Mouse (Mus musculus) kidney, embryonic 16.5 days (tissue): ENCODE measurements around the gene Inhbe. TPM values are rescaled to one million over a fixed set of nuclear protein-coding genes. Genes with fewer than 3 reads are reported as not detected.

Experiments
- ATAC-seq: fragments of 200-750 bp; cut with Nextera tagmentation; 2 replicates; pipeline ENCODE4 v1.8.0; 2017; ENCODE audit warnings: moderate TSS enrichment; ENCODE audit not compliant: low FRiP score, low TSS enrichment
- H3K27ac ChIP-seq: fragments of 300-500 bp; sonication (generic); 2 replicates; pipeline ENCODE4 v1.5.1; 2014; ENCODE audit warnings: low read length
- H3K27me3 ChIP-seq: fragments of 300-500 bp; sonication (generic); 2 replicates; pipeline ENCODE4 v1.6.1; 2014; ENCODE audit warnings: low read length, control low read depth, mixed read lengths; ENCODE audit not compliant: insufficient read depth
- H3K36me3 ChIP-seq: fragments of 300-500 bp; sonication (generic); 2 replicates; pipeline ENCODE4 v1.6.1; 2014; ENCODE audit warnings: low read length, control low read depth, mixed read lengths; ENCODE audit not compliant: insufficient read depth
- H3K4me1 ChIP-seq: fragments of 300-500 bp; sonication (generic); 2 replicates; pipeline ENCODE4 v1.6.1; 2014; ENCODE audit warnings: low read length, control low read depth, mixed read lengths; ENCODE audit not compliant: insufficient read depth
- H3K4me2 ChIP-seq: fragments of 300-500 bp; sonication (generic); replicated peaks from 2 replicates; pipeline ENCODE4 v1.6.1; 2014; ENCODE audit warnings: low read depth, low read length
- H3K4me3 ChIP-seq: fragments of 300-500 bp; sonication (generic); 2 replicates; pipeline ENCODE4 v1.5.1; 2014; ENCODE audit warnings: mild to moderate bottlenecking, low read length
- H3K9ac ChIP-seq: fragments of 300-500 bp; sonication (generic); replicated peaks from 2 replicates; pipeline ENCODE4 v1.6.1; 2014; ENCODE audit warnings: low read length
- H3K9me3 ChIP-seq: fragments of 300-500 bp; sonication (generic); 2 replicates; pipeline ENCODE4 v1.6.1; 2016; ENCODE audit warnings: low read length, control low read depth
- WGBS: fragments of 180-500 bp; shearing (Covaris S2); extraction: QIAGEN DNeasy Blood & Tissue Kit; methylation state at CpG from one replicate; pipeline ENCODE4 v1.1.7; 2014; 5-methylcytosine and 5-hydroxymethylcytosine counted together
- polyA plus RNA-seq: library from polyadenylated mRNA; unstranded; fragments of >200 nt; fragmentation: Nextera tagmentation; extraction: Ambion mirVana; gene quantifications from 2 replicates; pipeline ENCODE4 v1.2.1, GENCODE M21; 2015

Gene Inhbe
- polyA plus RNA-seq = 0.08 TPM in 1 of 2 replicates, not detected in the other

- 83% methylated on average over 18 of the region's 18 CpGs for WGBS
- no peak for ATAC-seq
- peaks cover 8% of the 10 kb centered on the region; the same call in 1 of the 2 replicates for H3K4me1 ChIP-seq
- no peak within 1 kb of the TSS for H3K27ac ChIP-seq
- no peaks in the 10 kb centered on the region for H3K27me3 ChIP-seq
- no peak within 1 kb of the TSS for H3K4me2 ChIP-seq
- no peaks in the 10 kb centered on the region for H3K9me3 ChIP-seq
- H3K36me3 ChIP-seq = no peaks in the 10 kb centered on the region
- H3K9ac ChIP-seq = no peak within 1 kb of the TSS
- H3K4me3 ChIP-seq = no peak within 1 kb of the TSS
Observed at GRCm38 (mm10) chr10:127353909-127354895, at the start of gene Inhbe. TSS of gene Inhbe (minus strand) at chr10:127354411.

- H3K4me1 ChIP-seq = no peaks in the 10 kb centered on the region
- ATAC-seq = no peak
- H3K4me3 ChIP-seq = no peak overlapping the region
- H3K9ac ChIP-seq = no peak overlapping the region
- no peak overlapping the region for H3K4me2 ChIP-seq
- WGBS = 88% methylated on average over 6 of the region's 6 CpGs
- no peak overlapping the region for H3K27ac ChIP-seq
- H3K36me3 ChIP-seq = peaks cover 14% of the 10 kb centered on the region; the same call in 1 of the 2 replicates
- no peaks in the 10 kb centered on the region for H3K27me3 ChIP-seq
- no peaks in the 10 kb centered on the region for H3K9me3 ChIP-seq
Observed at GRCm38 (mm10) chr10:127391774-127392173, 37.6 kb upstream of the Inhbe start.

- H3K4me2 ChIP-seq = peak overlapping the region; percentile 59
Observed at GRCm38 (mm10) chr10:127381743-127382134, 27.5 kb upstream of the Inhbe start.

DNA sequence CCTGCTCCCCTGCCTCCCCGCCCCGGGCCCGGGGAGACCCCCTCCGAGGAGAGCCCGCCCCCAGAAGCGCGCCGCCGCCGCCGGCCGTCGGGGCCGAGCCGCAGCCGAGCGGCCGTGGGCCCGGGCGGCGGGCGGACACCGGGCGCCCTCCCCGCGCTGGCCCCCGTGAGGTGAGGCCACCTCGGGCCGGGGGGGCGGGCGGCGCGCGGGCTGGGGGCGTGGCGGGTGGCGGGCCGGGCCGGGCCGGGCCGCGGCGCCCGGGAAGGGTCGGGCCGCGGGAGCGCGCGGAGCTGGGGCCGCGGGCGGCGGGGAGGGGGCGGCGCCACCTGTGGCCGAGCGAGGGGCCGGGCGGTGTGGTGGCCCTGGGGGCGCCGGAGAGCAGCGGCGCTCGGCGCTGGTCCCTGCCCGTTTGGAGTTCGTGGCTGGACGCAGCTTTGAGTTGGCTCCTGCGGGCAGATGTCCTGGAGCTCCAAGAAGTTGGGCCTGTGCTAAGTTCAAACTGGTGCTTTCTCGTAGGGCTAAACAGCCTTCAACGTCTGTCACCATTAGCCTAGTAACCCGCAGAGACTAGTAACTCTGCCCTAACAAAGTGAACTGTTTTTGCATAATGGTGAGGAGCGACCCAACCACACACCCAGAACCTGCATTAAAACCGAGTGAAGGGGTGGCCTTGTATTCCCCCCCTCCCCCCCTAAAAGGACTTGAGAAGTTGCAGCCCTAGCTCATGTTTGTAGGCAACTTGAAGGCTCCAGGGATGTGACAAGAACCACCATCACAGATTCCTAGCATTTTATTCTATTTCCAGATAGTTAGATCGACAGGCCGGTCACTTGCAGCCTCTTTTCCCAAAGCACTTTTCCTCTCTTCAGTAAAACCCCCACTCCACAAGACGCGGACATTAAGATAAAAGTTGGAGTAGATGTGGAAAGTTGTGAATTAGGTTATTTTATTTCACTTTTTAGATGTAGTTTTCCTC lies 26.8 kb upstream of the Inhbe start:
- peak; percentile 88 for ATAC-seq
- H3K27ac ChIP-seq = peak overlapping the region; percentile 98

More at GRCm38 (mm10) chr10:127381743-127382134, 27.5 kb upstream of the Inhbe start:
- no peaks in the 10 kb centered on the region for H3K27me3 ChIP-seq
- peak overlapping the region; percentile 71 for H3K4me3 ChIP-seq
- peak overlapping the region; percentile 96 for H3K9ac ChIP-seq
- no peaks in the 10 kb centered on the region for H3K9me3 ChIP-seq
- 49% methylated on average over 2 of the region's 2 CpGs for WGBS
- ATAC-seq = no peak
- 0 out of 2 replicates have a peak, but pooled peaks cover 3% of the 10 kb centered on the region for H3K36me3 ChIP-seq
- H3K4me1 ChIP-seq = peaks cover 17% of the 10 kb centered on the region
- H3K27ac ChIP-seq = peak overlapping the region; percentile 98

GRCm38 (mm10) chr10:127380251-127380691 lies 26.1 kb upstream of the Inhbe start, which contains the start of gene R3hdm2:
TSS of gene R3hdm2 (plus strand) at chr10:127380327.
- peaks cover 13% of the 10 kb centered on the region for H3K4me1 ChIP-seq
- peak within 1 kb of the TSS; percentile 98 for H3K27ac ChIP-seq
- peak within 1 kb of the TSS; percentile 96 for H3K9ac ChIP-seq
- peak within 1 kb of the TSS; percentile 59 for H3K4me2 ChIP-seq
- no peaks in the 10 kb centered on the region for H3K27me3 ChIP-seq
- ATAC-seq = peak; percentile 98
- no peaks in the 10 kb centered on the region for H3K9me3 ChIP-seq
- H3K36me3 ChIP-seq = 0 out of 2 replicates have a peak, but pooled peaks cover 3% of the 10 kb centered on the region
- WGBS = 0% methylated on average over 33 of the region's 53 CpGs
- peak within 1 kb of the TSS; percentile 71 for H3K4me3 ChIP-seq

More for the DNA sequence above, 26.8 kb upstream of the Inhbe start:
- Histone ChIP-seq H3K4me1 (peaks cover 17% of the 10 kb centered on the region), H3K9me3 (no peaks in the 10 kb centered on the region), H3K27me3 (no peaks in the 10 kb centered on the region), H3K9ac (peak overlapping the region; percentile 96), H3K4me2 (peak overlapping the region; percentile 59), H3K36me3 (0 out of 2 replicates have a peak, but pooled peaks cover 3% of the 10 kb centered on the region), H3K4me3 (peak overlapping the region; percentile 71)
- under 1% methylated on average over 32 of the region's 79 CpGs for WGBS

DNA sequence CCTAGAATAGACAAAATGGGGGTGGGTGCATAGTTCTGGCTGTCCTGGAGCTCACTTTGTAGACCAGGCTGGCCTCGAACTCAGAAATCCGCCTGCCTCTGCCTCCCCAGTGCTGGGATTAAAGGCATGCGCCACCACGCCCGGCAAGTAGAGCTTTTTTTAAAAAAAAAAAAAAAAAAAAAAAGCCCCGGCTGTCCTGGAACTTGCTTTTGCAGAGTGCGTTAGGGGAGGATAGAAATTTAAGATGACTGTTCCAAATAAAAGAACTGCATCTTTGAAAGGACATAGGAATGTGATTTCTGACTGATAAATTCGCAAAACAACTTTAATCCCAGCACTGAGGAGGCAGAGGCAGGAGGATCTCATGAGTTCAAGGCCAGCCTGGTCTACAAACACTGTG lies 25.4 kb upstream of the Inhbe start:
- peak overlapping the region; percentile 98 for H3K27ac ChIP-seq
- H3K27me3 ChIP-seq = no peaks in the 10 kb centered on the region
- H3K4me2 ChIP-seq = peak overlapping the region; percentile 59
- no peak for ATAC-seq
- no peaks in the 10 kb centered on the region for H3K9me3 ChIP-seq
- H3K4me3 ChIP-seq = peak overlapping the region; percentile 71
- H3K4me1 ChIP-seq = peaks cover 13% of the 10 kb centered on the region
- 0 out of 2 replicates have a peak, but pooled peaks cover 3% of the 10 kb centered on the region for H3K36me3 ChIP-seq
- 89% methylated on average over 8 of the region's 8 CpGs for WGBS
- H3K9ac ChIP-seq = peak overlapping the region; percentile 96

DNA sequence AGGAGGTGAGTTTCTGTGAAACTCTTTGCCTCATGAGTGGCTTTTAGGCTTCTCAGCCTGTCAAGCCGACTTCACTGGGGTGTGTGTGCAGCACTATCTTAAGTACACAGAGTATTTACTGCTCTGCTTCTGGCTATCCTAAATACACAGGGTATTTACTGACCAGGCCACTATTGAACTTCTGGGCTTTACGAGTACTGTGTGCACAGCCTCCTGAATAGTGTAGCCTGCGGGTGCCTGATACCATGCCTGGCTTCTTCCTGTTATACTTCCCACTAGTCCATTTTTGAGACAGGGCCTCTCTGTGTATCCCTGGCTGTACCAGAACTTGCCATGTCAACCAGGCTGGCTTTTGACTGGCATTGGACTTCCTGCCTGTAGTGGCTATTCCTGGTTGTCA lies 23.5 kb upstream of the Inhbe start:
- H3K9me3 ChIP-seq = no peaks in the 10 kb centered on the region
- no peak overlapping the region for H3K27ac ChIP-seq
- peaks cover 12% of the 10 kb centered on the region for H3K4me1 ChIP-seq
- H3K36me3 ChIP-seq = no peaks in the 10 kb centered on the region
- no peak for ATAC-seq
- no peak overlapping the region for H3K9ac ChIP-seq
- WGBS = 63% methylated on average over 3 of the region's 3 CpGs
- no peaks in the 10 kb centered on the region for H3K27me3 ChIP-seq
- H3K4me2 ChIP-seq = no peak overlapping the region
- no peak overlapping the region for H3K4me3 ChIP-seq

DNA sequence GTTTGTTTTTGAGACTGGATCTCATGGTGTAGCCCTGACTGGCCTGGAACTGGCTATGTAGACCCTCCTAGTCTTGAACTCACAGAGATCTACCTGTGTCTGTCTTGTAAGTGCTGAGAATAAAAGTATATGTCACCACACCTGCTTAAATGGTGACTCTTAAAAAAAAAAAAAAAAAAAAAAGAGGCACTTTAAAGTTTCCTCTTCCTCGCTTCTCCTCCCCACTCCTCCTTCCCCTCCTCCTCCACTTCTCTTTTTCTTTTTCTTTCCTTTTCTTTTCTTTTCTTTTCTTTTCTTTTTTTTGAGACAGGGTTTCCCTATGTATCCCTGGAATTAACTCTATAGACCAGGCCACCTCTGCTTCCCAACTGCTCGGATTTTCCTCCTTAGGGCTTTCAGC lies 16.8 kb upstream of the Inhbe start:
- Histone ChIP-seq H3K4me1 (peaks cover 5% of the 10 kb centered on the region; the same call in 1 of the 2 replicates), H3K27ac (no peak overlapping the region), H3K27me3 (no peaks in the 10 kb centered on the region), H3K9me3 (no peaks in the 10 kb centered on the region), H3K36me3 (no peaks in the 10 kb centered on the region), H3K4me2 (no peak overlapping the region), H3K9ac (no peak overlapping the region), H3K4me3 (no peak overlapping the region)
- WGBS = 69% methylated on average over 2 of the region's 2 CpGs
- no peak for ATAC-seq
